Mouse (Mus musculus) adrenal gland, adult 8-10 months (tissue): ENCODE data around the gene Cela3b. TPM values are rescaled to one million over a fixed set of nuclear protein-coding genes. Genes with fewer than 3 reads are reported as not detected.

Experiments used
- DNase-seq: peaks from one replicate; pipeline ENCODE4 v3.0.0; 2022
- total RNA-seq, 4 experiments: library from RNA; stranded (reverse); gene quantifications; 2 replicates each; pipeline ENCODE4 v1.2.4; 2022

Cela3b gene
- total RNA-seq, 4 experiments from 2014 or later = 0.42 TPM; not detected in 3

- no peak for DNase-seq
Observed at GRCm38 (mm10) chr4:137375314-137376278, 54.7 kb downstream of the Cela3b start.

GRCm38 (mm10) chr4:137373711-137374110 lies 56.6 kb downstream of the Cela3b start:
- no peak for DNase-seq

- no peak for DNase-seq
Observed at GRCm38 (mm10) chr4:137371596-137372523, 58.5 kb downstream of the Cela3b start.

Other genes with a start within 250 kb of the Cela3b start
- gene Wnt4, start 153.1 kb downstream of the Cela3b start, total RNA-seq = 100 to 1,000 TPM in 3 of 4 experiments, 10 to 100 TPM in 1; 83.8 to 130 (median 108) TPM
- 100 to 1,000 TPM; 385 to 468 (median 412) TPM for gene Cdc42, start 72.8 kb downstream of the Cela3b start, total RNA-seq
- not detected for gene Cela3a, start 20.7 kb downstream of the Cela3b start, total RNA-seq
- not detected for gene 1700013G24Rik, start 22.7 kb upstream of the Cela3b start, total RNA-seq
- 100 to 1,000 TPM; 107 to 236 (median 145) TPM for gene Hspg2, start 38.2 kb upstream of the Cela3b start, total RNA-seq
- gene Ldlrad2, start 144.0 kb upstream of the Cela3b start, total RNA-seq = not detected
- 100 to 1,000 TPM; 116 to 227 (median 148) TPM for gene Usp48, start 163.2 kb upstream of the Cela3b start, total RNA-seq
- 100 to 1,000 TPM; 108 to 376 (median 251) TPM for gene Rap1gap, start 234.2 kb upstream of the Cela3b start, total RNA-seq